Mouse (Mus musculus): Measurements from ENCODE around the gene Nectin2. TPM values are rescaled to one million over a fixed set of nuclear protein-coding genes. Genes with fewer than 3 reads are reported as not detected.

The Nectin2 gene
- polyA plus RNA-seq, 1 experiment from 2014 or later = 56.3 TPM

DNA sequence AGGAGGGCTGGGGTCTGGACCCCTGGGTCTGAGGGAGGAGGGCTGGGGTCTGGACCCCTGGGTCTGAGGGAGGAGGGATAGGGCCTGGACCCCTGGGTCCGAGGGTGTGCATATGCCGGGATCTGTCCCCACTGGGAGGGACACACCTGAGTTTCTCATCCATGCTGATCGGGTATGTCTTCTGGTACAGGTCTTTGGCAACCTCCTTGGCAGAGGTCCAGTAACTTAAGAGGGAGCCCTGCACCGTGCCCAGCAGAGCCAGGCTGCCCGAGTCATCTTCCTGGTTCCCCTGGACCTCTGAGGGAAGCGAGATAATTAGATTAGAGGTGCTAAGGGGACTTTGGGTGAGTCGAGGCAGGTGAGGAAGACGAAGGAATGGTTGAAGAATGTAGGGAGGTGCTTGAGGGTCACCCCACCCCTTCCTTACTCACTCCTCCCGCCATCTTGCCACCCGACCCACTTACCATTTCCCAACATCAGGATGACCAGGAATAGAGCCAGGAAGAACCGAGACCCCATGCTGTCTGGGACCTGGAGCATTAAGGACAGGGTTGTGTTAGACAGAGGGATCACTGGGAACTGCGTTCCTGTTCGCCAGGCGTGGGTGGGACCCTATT is 77.1 kb downstream of the Nectin2 start:
- H3K4me1 ChIP-seq = peaks cover 4% of the 10 kb centered on the region; the same call in 1 of the 2 replicates
- H3K4me3 ChIP-seq = no peak overlapping the region
- no peak for ATAC-seq (replicated peaks)
- H3K4me2 ChIP-seq = no peak overlapping the region
- no peak overlapping the region for H3K9ac ChIP-seq
- no peak overlapping the region for H3K27ac ChIP-seq
- H3K9me3 ChIP-seq = no peaks in the 10 kb centered on the region
- H3K36me3 ChIP-seq (replicated peaks) = no peaks in the 10 kb centered on the region
- 68% methylated on average over 14 of the region's 14 CpGs for WGBS
- no peaks in the 10 kb centered on the region for H3K27me3 ChIP-seq (replicated peaks)

DNA sequence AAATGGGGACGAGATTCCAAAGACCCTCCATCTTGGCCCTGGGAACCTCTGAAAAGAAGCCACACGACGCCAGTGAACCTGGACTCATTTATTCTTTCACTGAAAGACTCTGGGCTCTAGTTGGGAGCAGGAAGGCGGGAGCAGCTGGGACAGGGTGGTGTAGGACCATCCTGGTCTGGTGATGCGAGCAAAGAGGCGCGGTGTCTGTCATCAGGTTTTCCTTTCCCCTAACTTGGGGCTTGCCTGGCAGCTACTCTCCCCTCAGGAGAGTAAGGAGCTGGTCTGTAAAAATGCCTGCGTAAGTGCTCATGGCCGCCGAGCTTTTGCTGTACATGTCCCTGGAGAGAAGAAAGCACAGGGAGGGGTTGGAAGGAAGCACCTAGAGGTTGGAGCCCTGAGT is 78.8 kb downstream of the Nectin2 start:
- Histone ChIP-seq H3K4me3 (no peak overlapping the region), H3K27ac (no peak overlapping the region), H3K4me2 (no peak overlapping the region), H3K36me3 (replicated peaks) (no peaks in the 10 kb centered on the region), H3K27me3 (replicated peaks) (no peaks in the 10 kb centered on the region), H3K4me1 (peaks cover 4% of the 10 kb centered on the region; the same call in 1 of the 2 replicates), H3K9me3 (no peaks in the 10 kb centered on the region), H3K9ac (no peak overlapping the region)
- no peak for ATAC-seq (replicated peaks)
- WGBS = 75% methylated on average over 10 of the region's 10 CpGs

DNA sequence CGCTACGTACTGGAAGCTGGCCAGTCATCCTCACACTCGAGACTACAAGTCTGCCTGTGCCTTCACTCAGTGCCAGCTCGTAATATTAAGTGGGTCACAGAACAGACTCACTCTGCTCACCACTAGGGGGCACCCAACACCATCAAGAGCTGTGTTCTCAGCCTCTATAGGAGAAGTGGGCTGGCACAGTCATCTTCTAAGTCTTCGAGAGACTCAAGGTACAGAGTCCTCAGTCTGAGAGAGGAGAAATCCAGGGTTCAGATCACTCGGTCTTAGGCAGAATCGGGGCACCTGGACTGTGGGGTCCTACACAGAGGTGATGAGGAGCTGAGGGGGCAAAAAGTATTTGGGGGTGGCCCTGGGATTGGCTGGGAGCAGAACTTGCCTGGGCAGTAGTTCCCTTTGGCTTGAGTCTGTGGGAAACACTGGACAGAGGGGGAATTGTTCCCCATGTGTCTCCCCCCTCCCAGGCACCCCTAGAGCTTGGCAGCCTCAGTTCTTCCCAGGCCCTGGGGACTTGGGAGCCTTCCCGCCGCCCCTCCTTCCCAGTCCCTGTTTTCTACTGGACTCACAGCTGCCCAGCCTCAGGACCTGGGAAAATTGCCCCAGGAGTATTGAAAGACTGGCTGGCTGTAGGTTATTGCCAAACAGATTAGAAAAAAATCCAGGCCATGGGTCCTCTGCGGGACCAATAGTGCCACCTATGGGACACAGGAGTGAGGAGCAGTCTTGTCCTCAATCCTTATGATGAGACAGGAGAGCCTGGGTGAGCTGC is 81.1 kb downstream of the Nectin2 start:
- Histone ChIP-seq H3K27ac (peak overlapping the region; percentile 68), H3K9ac (no peak overlapping the region), H3K4me1 (peaks cover 15% of the 10 kb centered on the region), H3K4me2 (0 out of 2 replicates have a peak overlapping the region, but pooled peaks have one; percentile 1), H3K9me3 (no peaks in the 10 kb centered on the region), H3K4me3 (no peak overlapping the region), H3K36me3 (replicated peaks) (no peaks in the 10 kb centered on the region), H3K27me3 (replicated peaks) (no peaks in the 10 kb centered on the region)
- peak; percentile 50 for ATAC-seq (replicated peaks)
- WGBS = 9% methylated on average over 10 of the region's 10 CpGs

DNA sequence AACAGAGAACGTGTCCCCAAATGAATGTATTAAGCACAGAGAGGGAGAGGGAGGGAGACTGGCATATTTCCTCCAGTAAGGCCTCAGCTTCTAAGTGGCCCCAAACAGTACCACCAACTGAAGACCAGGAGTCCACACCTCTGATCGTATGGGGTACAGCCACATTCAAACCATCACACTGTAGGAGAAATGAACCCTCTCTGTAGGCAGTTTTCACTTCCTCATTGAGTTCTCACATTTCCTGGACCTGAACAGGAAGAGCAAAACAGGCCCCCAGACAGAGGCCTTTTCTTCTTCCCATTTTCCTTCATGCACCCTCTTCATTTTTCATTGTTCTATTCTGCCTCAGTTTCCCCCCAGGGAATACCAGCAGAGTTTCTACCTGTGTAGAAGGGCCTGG is 82.8 kb downstream of the Nectin2 start:
- peaks cover 30% of the 10 kb centered on the region for H3K4me1 ChIP-seq
- 81% methylated on average over 2 of the region's 2 CpGs for WGBS
- H3K4me2 ChIP-seq = no peak overlapping the region
- no peak overlapping the region for H3K4me3 ChIP-seq
- no peak for ATAC-seq (replicated peaks)
- H3K9ac ChIP-seq = no peak overlapping the region
- no peaks in the 10 kb centered on the region for H3K9me3 ChIP-seq
- H3K27me3 ChIP-seq (replicated peaks) = no peaks in the 10 kb centered on the region
- no peak overlapping the region for H3K27ac ChIP-seq
- H3K36me3 ChIP-seq (replicated peaks) = no peaks in the 10 kb centered on the region

DNA sequence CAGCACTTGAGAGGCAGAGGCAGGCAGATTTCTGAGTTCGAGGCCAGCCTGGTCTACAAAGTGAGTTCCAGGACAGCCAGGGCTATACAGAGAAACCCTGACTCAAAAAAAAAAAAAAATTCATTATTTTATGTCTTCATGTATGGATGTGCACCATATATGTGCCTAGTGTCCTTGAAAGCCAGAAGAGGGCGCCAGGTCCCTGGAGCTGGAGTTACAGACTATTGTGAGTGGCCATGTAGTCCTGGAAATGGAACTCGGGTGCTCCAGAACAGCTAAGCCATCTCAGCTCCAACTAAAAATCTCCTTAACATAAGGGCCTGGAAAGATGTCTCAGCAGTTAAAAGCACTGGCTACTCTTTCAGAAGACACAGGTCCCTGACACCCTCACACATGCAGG is 83.5 kb downstream of the Nectin2 start:
- Histone ChIP-seq H3K9ac (no peak overlapping the region), H3K27ac (no peak overlapping the region), H3K27me3 (replicated peaks) (no peaks in the 10 kb centered on the region), H3K4me1 (peaks cover 32% of the 10 kb centered on the region), H3K9me3 (no peaks in the 10 kb centered on the region), H3K4me3 (no peak overlapping the region), H3K36me3 (replicated peaks) (no peaks in the 10 kb centered on the region), H3K4me2 (no peak overlapping the region)
- WGBS = 72% methylated on average over 3 of the region's 3 CpGs
- no peak for ATAC-seq (replicated peaks)

Other genes with a start within 250 kb of the Nectin2 start
- gene Bloc1s3, start 242.1 kb downstream of the Nectin2 start, polyA plus RNA-seq (2015; fragmentation: Nextera tagmentation; extraction: Ambion mirVana) = 4.8 and 5.0 TPM in 2 replicates
- 38.3 and 39.1 TPM in 2 replicates for gene Trappc6a, start 242.1 kb downstream of the Nectin2 start, polyA plus RNA-seq (2015; fragmentation: Nextera tagmentation; extraction: Ambion mirVana)
- gene Nkpd1, start 232.6 kb downstream of the Nectin2 start, polyA plus RNA-seq (2015; fragmentation: Nextera tagmentation; extraction: Ambion mirVana) = 0.74 and 0.95 TPM in 2 replicates
- gene Ppp1r37, start 187.4 kb downstream of the Nectin2 start, polyA plus RNA-seq (2015; fragmentation: Nextera tagmentation; extraction: Ambion mirVana) = 44.0 and 48.3 TPM in 2 replicates
- gene Zfp296, start 173.2 kb downstream of the Nectin2 start, polyA plus RNA-seq (2015; fragmentation: Nextera tagmentation; extraction: Ambion mirVana) = 0.25 and 0.26 TPM in 2 replicates
- 142 and 155 TPM in 2 replicates for gene Gemin7, start 172.9 kb downstream of the Nectin2 start, polyA plus RNA-seq (2015; fragmentation: Nextera tagmentation; extraction: Ambion mirVana)
- gene Clasrp, start 146.0 kb downstream of the Nectin2 start, polyA plus RNA-seq (2015; fragmentation: Nextera tagmentation; extraction: Ambion mirVana) = 67.2 and 69.1 TPM in 2 replicates
- gene Relb, start 121.0 kb downstream of the Nectin2 start, polyA plus RNA-seq (2015; fragmentation: Nextera tagmentation; extraction: Ambion mirVana) = 5.5 and 5.9 TPM in 2 replicates
- 129 and 135 TPM in 2 replicates for gene Clptm1, start 85.5 kb downstream of the Nectin2 start, polyA plus RNA-seq (2015; fragmentation: Nextera tagmentation; extraction: Ambion mirVana)
- 1.2 TPM in 1 of 2 replicates, not detected in the other for gene Apoc2, start 72.5 kb downstream of the Nectin2 start, polyA plus RNA-seq (2015; fragmentation: Nextera tagmentation; extraction: Ambion mirVana)
- not detected in 2 replicates for gene Gm44805, start 69.1 kb downstream of the Nectin2 start, polyA plus RNA-seq (2015; fragmentation: Nextera tagmentation; extraction: Ambion mirVana)
- gene Apoc4, start 69.0 kb downstream of the Nectin2 start, polyA plus RNA-seq (2015; fragmentation: Nextera tagmentation; extraction: Ambion mirVana) = not detected in 2 replicates
- gene Apoc1, start 57.8 kb downstream of the Nectin2 start, polyA plus RNA-seq (2015; fragmentation: Nextera tagmentation; extraction: Ambion mirVana) = 1.5 and 1.6 TPM in 2 replicates
- gene Apoe, start 51.3 kb downstream of the Nectin2 start, polyA plus RNA-seq (2015; fragmentation: Nextera tagmentation; extraction: Ambion mirVana) = 385 and 514 TPM in 2 replicates
- gene Tomm40, start 35.0 kb downstream of the Nectin2 start, polyA plus RNA-seq (2015; fragmentation: Nextera tagmentation; extraction: Ambion mirVana) = 139 and 156 TPM in 2 replicates
- 12.4 and 13.8 TPM in 2 replicates for gene Bcam, start 20.5 kb upstream of the Nectin2 start, polyA plus RNA-seq (2015; fragmentation: Nextera tagmentation; extraction: Ambion mirVana)
- 0.40 and 0.57 TPM in 2 replicates for gene Cblc, start 46.3 kb upstream of the Nectin2 start, polyA plus RNA-seq (2015; fragmentation: Nextera tagmentation; extraction: Ambion mirVana)
- gene Bcl3, start 72.3 kb upstream of the Nectin2 start, polyA plus RNA-seq (2015; fragmentation: Nextera tagmentation; extraction: Ambion mirVana) = 0.89 and 1.7 TPM in 2 replicates
- 15.2 and 15.4 TPM in 2 replicates for gene Gm19345, start 101.5 kb upstream of the Nectin2 start, polyA plus RNA-seq (2015; fragmentation: Nextera tagmentation; extraction: Ambion mirVana)
- 1.1 and 1.2 TPM in 2 replicates for gene Ceacam16, start 110.8 kb upstream of the Nectin2 start, polyA plus RNA-seq (2015; fragmentation: Nextera tagmentation; extraction: Ambion mirVana)
- not detected in 2 replicates for gene Ceacam19, start 137.5 kb upstream of the Nectin2 start, polyA plus RNA-seq (2015; fragmentation: Nextera tagmentation; extraction: Ambion mirVana)
- gene Pvr, start 170.7 kb upstream of the Nectin2 start, polyA plus RNA-seq (2015; fragmentation: Nextera tagmentation; extraction: Ambion mirVana) = 11.5 and 12.6 TPM in 2 replicates
- gene Igsf23, start 200.3 kb upstream of the Nectin2 start, polyA plus RNA-seq (2015; fragmentation: Nextera tagmentation; extraction: Ambion mirVana) = not detected in 2 replicates
- gene Ceacam20, start 214.9 kb upstream of the Nectin2 start, polyA plus RNA-seq (2015; fragmentation: Nextera tagmentation; extraction: Ambion mirVana) = not detected in 2 replicates
- gene Nlrp9b, start 241.0 kb upstream of the Nectin2 start, polyA plus RNA-seq (2015; fragmentation: Nextera tagmentation; extraction: Ambion mirVana) = not detected in 2 replicates

Data from midbrain, embryonic 15.5 days (tissue).